Mouse (Mus musculus) urinary bladder, adult 18-20 months (tissue): ENCODE data around the gene Galntl6.
"Not testable (repeated sequence)": the region's sequence is repeated elsewhere in the genome, so short reads cannot be mapped to it uniquely, and the experiment has no call there.

ENCODE experiments used
- DNase-seq, 2 experiments: peaks; one replicate each; pipeline ENCODE4 v3.0.0; 2022; ENCODE audit warnings: low spot score in 2 of 2, mixed read lengths in 2 of 2

Galntl6 gene

DNA sequence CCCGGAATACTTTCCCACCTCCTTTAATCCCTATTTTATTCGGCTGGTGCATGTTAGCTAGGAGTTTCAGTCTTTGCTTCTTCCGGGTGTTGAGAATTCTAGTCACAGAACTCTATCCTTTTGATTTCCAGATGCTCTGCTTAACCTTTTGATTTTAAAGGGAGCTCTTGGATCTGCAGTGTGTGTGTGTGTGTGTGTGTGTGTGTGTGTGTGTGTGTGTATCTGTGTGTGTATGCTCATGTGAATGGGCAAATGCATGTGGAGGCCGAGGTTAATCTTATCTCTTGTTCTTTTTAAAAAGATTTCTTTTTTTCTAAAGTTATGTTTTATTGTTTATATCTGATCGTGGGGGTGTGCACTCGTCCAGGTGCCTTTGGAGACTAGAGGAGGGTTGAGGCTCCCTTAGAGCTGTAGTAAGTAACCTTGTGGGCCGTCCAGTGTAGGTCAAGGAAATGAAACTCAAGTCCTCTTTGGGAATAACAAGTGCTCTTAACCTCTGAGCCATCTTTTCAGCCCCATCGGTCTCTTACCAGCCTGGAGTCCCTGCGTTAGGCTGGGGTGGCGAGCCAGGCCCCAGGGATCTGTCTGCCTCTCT is 1145.9 kb downstream of the Galntl6 start:
- DNase-seq = no peak

DNA sequence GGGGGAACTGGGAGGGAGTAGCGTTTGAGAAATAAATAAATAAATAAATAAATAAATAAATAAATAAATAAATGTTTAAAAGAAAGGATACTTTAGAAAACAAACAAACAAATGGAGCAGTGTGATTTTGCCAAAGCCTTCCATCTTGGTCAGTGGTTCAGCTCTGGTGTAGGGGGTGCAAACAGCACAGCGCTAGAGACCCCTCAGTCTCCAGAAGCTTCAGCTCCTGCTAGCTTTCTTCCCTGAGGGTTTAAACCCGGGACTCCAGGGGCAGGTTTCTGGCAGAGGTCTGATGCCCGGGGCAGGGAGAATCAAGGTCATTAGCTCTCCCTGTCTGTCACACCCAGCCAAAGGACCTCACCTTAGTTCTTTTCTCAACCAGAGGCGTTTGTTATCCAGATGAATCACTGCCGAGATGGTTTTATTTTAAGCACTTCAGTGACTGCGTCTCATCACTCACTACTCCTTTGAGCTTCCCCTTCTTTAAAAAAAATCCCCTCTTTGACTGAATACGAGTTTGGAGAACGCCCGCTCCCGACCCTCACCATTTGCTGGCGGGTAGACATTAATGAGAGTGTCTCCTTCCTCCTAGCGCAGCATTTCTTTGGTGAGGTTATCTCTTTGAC is 1146.6 kb downstream of the Galntl6 start:
- no peak for DNase-seq

DNA sequence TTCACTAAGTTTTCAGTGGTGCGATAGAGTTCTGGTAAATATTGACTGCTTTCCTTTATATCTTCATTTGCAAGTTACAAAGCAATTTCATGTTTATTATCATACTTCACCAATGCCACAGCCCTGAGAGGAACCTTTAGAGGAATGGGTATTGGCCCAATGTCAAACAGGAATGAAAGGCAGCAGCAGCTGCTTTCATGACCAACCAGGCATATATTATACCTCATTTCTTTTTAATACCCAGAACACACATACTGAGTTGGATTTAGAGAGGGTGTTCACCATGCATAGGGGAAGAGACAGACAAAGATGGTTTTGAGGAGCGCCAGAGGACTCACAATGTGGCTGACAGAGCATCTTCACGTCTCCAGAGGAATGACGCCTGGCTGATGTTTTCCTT is 1147.2 kb downstream of the Galntl6 start:
- DNase-seq = no peak

DNA sequence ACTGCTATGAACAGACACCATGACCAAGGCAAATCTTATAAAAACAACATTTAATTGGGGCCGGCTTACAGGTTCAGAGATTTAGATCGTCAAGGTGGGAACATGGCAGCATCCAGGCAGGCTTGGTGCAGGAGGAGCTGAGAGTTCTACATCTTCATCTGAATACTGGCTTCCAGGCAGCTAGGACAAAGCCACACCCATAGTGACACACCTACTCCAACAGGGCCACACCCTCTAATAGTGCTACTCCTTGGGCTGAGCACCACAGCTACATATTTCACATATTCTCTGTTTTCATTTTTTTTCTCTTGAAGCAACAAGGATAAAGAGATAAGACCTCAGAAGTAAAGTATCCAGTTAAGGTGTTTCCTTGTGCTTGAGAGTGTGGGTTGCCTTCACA is 1149.8 kb downstream of the Galntl6 start:
- DNase-seq = not testable (repeated sequence)

DNA sequence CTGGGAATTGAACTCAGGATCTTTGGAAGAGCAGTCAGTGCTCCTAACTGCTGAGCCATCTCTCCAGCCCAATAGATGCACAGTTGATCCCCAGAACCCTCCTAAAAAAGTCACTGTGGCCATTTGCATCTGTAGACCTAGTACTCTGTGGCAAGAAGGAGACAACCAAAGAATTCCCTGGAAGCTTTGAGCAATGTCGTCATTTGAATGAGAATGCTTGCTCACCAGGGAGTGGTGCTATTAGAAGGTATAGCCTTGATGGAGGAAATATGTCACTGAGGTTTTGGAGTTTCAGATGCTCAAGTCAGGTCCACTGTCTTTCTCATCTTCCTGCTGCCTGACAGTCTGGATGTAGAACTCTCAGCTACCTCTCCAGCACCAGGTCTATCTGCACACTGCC is 1151.5 kb downstream of the Galntl6 start:
- DNase-seq = no peak

DNA sequence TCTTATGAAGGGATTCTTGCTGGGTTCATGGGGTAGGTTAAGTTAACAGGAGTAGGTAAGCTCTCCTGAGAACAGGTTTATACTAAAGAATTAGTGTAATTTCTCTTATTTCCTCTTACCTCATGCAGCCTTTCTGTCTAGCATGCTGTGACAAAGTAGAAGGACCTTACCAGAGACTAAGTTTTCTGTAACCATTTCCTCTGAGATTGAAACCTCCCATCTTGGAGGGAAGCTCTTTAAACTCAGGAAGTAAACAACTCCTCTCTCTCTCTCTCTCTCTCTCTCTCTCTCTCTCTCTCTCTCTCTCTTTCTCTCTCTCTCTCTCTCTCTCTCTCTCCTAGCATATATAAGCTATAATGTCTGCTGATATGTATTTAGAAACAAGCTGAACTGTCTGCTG is 1153.6 kb downstream of the Galntl6 start:
- DNase-seq = no peak

DNA sequence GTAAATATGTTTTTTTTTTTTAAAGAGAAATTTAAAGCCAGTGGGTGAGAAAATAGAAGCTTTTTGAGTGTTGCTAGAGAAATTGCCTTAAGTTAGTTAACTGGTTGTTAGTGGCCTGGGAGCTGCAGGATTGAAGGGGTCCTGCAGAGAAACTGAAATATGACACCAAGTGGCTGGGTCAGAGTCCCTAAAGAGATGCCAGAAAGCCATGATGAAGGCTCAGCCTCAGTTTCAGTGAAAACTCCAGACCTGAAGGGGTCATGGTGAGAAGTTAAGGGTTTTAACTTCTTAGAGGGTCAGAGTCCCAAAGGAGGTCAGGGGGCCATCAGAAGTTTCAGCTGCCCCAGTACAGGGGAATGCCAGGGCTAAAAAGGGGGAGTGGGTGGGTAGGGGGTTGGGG is 1155.0 kb downstream of the Galntl6 start:
- DNase-seq = no peak

DNA sequence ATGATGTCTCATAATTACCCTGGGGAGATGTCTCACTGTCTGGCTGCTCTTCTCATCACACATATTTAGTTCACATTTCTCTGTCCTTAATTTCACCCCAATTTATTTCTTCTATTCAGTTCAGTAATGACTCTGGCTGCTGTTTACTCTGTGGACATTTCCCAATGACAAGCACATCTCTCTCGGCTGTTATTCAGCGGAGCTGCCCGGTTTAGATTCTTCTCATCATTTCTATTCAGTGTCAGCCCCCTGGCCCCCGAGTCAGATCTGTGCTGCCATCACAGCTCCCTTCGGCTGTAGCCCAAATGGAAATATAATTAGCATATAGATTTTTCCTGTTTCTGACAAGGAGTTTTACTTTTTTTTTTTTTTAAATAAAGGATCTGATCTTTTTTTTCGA is 1158.4 kb downstream of the Galntl6 start:
- no peak for DNase-seq

DNA sequence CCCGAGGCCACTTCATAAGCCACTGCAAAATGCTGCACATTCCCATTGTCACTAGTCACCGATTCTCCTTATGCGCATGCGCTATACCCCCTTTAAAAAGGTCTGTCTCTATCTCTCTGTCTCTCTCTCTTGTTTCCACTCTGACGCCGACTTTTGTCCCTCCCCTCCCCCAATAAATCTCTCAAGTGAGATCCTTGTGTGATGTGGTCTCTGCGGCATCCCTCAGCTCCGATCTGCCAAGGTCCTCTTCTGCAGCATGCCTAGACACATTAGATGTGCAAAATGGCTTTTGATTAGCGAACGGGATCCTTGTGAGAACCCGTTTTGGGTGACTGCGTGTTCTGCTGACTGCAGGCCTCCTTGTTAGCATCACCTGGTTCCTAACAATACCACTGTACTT is 1168.8 kb downstream of the Galntl6 start:
- DNase-seq = no peak

DNA sequence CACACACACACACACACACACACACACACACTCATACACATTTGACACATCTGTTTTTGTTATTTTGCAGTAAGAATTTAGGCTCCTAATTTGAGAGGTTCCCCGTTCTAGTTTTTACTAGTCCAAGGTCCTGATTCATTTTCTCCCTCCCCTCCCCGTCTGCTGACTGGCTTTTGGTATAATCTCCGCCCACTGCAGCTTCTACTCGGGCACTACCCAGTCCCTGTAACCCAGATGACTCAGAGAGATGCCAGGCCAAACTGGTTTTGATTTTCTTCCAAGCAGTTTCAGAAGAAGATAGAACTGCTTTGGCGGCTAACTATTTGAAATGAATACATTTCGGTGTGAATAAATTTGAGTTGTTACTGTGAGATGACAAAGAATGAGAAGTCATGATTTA is 1170.5 kb downstream of the Galntl6 start:
- DNase-seq = peak in 1 of 2 experiments; percentile 59

DNA sequence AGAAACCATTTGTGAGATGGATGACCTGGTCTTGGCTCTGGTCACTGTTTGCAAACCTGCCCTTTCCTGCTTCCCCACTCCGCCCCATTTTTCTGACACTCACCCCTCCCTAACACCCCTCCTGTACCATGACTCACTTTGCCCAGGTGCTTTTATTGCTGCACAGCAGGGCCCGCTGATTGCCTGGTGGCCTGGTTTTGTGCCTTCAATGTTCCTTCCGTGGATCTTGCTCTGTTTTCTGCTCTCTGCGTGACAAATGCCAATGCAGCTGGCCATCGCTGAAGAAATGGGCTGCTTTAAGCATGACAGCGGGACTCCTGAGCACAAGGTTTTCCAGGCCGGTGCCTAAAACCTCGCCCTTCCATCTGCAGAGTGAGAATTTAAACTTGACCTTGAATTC is 1171.1 kb downstream of the Galntl6 start:
- DNase-seq = peak; percentile 34 to 70

DNA sequence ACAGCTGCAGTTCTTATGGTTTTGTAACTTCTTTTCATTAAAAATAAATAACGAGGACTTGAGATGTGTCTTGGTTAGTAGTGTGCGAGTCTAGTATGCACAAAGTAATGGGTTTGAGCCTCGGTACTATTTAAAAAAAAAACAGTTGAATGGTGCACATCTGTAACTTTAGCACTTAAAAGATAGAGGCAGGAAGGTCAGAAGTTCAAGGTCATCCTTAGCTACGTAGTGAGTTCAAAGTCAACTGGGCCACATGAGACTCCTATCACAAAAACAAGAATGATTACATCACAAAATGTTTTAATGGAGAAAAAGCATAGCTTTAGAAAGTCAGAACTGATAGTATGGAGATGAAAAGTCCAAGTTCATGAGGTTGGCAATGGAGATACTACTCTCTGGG is 1175.2 kb downstream of the Galntl6 start:
- DNase-seq = no peak

DNA sequence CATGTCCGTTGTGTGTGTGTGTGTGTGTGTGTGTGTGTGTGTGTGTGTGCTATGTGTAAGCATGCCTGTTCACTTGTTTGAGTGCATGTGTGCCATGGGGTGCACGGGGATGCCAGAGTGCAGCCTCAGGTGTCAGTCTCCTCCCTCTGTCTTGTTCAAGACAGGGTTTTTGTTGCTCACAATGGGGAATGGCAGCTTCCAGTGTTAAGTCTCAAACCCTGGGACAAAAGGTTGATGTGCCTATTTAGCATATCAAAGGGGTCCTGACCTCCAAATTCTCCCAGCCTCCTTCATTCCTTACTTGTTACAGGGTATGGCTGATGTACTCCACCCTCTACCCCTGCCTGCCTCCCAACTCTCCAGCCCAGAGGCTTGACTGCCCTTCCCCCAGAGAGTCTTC is 1179.6 kb downstream of the Galntl6 start:
- DNase-seq = no peak

DNA sequence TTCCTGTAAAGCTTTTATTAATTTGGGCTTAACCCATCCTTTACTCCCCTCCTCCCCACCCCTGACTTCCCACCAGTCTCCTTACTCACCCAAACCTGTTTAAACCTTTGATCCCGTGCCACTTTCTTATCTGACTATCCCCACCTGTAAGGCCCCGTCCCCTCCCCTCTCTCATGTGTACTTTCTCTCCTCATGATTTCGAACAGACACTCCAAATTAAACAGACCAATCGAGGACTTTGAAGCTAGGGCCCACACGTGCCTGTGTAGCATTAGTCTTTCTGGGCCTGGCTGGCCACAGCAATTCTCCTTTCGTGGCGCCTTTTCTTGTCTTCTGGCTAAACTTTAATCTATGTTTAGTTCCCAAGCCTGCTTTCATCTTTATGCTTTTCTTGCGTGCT is 1180.8 kb downstream of the Galntl6 start:
- no peak for DNase-seq

DNA sequence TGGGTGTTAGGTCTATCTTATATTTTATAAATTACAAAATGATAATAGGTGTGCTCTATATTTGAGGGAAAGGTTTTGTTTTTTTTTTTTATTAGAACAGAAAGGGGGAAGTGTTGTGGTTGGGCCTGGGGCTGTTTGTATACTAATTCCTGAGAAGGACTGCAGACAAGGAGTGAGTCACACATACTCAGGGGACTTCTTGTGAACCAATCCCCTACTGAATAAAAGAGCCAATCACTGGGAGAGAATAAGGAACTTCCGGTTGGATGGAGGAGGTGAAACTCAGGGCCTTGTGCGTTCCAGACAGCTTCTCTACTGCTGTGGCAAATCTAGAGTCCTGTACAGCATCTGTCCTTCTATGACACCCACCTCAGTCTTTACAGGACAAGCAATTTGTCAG is 1184.2 kb downstream of the Galntl6 start:
- DNase-seq = no peak

DNA sequence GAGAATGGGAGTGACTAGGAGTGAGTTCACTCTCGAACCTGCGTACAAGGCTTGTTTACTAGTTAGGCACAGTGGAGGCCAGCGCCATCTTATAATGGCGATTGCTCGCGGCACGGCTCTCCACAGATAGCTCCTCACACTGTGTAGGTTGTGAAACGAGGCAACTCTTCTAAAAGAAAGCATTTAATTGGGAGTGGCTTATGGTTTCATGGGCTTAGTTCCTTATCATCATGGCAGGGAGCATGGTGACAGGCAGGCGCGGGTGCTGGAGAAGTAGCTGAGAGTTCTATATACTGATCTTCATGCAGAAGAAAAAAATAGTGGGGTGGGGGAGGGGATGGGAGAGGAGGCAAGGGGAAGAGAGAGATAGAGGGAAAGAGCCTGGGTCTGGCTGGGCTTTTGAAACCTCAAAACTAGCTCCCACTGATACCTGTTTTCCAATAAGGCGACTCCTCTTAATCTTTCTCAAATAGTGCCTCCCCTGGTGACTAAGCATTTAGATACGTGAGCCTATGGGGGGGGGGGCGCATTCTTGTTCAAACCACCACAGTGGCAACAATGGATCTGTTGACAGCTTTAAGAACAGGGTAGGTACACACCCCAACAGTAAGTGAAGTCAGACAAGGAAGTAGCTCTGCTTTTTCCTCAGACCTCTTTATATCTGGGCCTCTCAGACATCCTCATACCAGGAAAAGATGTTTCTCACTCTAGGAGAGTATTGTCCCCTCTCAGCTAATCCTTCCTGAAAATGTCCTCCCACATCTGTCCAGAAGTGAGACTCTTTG is 1187.4 kb downstream of the Galntl6 start:
- no peak for DNase-seq
